Mouse (Mus musculus) liver, adult 2 months (tissue): ENCODE measurements at regions not wholly inside any gene's neighbourhood (a gene's known extent, or its start where the extent isn't known, plus 50 kb on each side); places are given as distances from the start of the nearest gene placed in this dataset.
"Not testable (repeated sequence)": the region's sequence is repeated elsewhere in the genome, so short reads cannot be mapped to it uniquely, and the experiment has no call there.

ENCODE experiments used
- DNase-seq: peaks from one replicate; pipeline ENCODE4 v3.0.0-alpha.2; 2011; ENCODE audit warnings: low read depth, low spot score; ENCODE audit errors: extremely low read depth
- H3K27ac ChIP-seq: fragments of 200-500 bp; replicated peaks from 2 replicates; pipeline ENCODE4 v1.5.1; 2012; ENCODE audit warnings: low read depth, mild to moderate bottlenecking, control low read depth, inconsistent platforms, low read length; ENCODE audit not compliant: insufficient read depth
- H3K27me3 ChIP-seq: fragments of 200-500 bp; 2 replicates; pipeline ENCODE4 v1.6.1; 2012; ENCODE audit warnings: mild to moderate bottlenecking, moderate library complexity, low read length, inconsistent platforms; ENCODE audit not compliant: control insufficient read depth, insufficient read depth
- H3K36me3 ChIP-seq: fragments of 200-500 bp; 2 replicates; pipeline ENCODE4 v1.6.1; 2012; ENCODE audit warnings: low read length, inconsistent platforms; ENCODE audit not compliant: control insufficient read depth, insufficient read depth
- H3K4me1 ChIP-seq: fragments of 200-500 bp; 2 replicates; pipeline ENCODE4 v1.6.1; 2011; ENCODE audit warnings: low read length; ENCODE audit not compliant: control insufficient read depth, insufficient read depth
- H3K4me3 ChIP-seq: fragments of 200-500 bp; 2 replicates; pipeline ENCODE4 v1.5.1; 2011; ENCODE audit warnings: low read depth, mild to moderate bottlenecking, control low read depth, low read length, moderate library complexity; ENCODE audit not compliant: insufficient read depth
- H3K79me2 ChIP-seq: fragments of 200-500 bp; 2 replicates; pipeline ENCODE4 v1.6.1; 2012; ENCODE audit warnings: inconsistent platforms, mild to moderate bottlenecking, low read length, moderate library complexity; ENCODE audit not compliant: control insufficient read depth, insufficient read depth
- H3K9ac ChIP-seq: fragments of 200-500 bp; 2 replicates; pipeline ENCODE4 v1.6.1; 2012; ENCODE audit warnings: low read depth, mild to moderate bottlenecking, control low read depth, inconsistent platforms, low read length
- CTCF ChIP-seq: fragments of 200-500 bp; IDR thresholded peaks from 2 replicates; pipeline ENCODE4 v1.5.1; 2011; ENCODE audit warnings: low read depth, low read length, control low read depth
- POLR2A ChIP-seq: fragments of 200-500 bp; IDR thresholded peaks from 2 replicates; pipeline ENCODE4 v1.6.1; 2011; ENCODE audit warnings: low read length, control low read depth; ENCODE audit not compliant: insufficient read depth; ENCODE audit errors: extremely low read depth
- WGBS: fragments of 180-500 bp; shearing (Covaris S2); methylation state at CpG from one replicate; pipeline ENCODE4 v1.1.7; 2018; 5-methylcytosine and 5-hydroxymethylcytosine counted together

DNA sequence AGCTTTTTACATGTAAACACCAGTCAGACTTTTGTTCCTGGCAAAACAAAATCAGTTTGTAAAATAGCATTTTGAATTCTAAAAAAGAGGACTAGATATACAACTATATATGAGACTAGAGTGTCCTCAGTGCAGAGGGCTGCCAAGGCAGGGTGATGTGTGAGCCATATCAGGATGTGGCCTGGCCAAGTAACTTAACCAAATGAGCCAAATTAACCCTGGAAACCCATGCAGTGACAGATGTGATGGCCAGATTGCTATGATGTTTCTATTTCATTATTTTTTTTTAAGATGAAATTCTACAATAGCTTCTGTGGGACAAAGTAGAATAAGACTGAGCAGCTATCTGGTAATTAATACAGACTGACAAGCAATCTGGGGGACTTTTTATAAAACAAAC is 181.8 kb downstream of the Nova1 start:
- no peaks in the 10 kb centered on the region for H3K36me3 ChIP-seq
- H3K79me2 ChIP-seq: no peaks in the 10 kb centered on the region
- H3K27ac ChIP-seq: no peak overlapping the region
- TF ChIP-seq POLR2A: no peak
- TF ChIP-seq CTCF: no peak
- H3K27me3 ChIP-seq: no peaks in the 10 kb centered on the region
- no peak overlapping the region for H3K9ac ChIP-seq
- no peak overlapping the region for H3K4me3 ChIP-seq
- no peaks in the 10 kb centered on the region for H3K4me1 ChIP-seq
- DNase-seq: no peak

DNA sequence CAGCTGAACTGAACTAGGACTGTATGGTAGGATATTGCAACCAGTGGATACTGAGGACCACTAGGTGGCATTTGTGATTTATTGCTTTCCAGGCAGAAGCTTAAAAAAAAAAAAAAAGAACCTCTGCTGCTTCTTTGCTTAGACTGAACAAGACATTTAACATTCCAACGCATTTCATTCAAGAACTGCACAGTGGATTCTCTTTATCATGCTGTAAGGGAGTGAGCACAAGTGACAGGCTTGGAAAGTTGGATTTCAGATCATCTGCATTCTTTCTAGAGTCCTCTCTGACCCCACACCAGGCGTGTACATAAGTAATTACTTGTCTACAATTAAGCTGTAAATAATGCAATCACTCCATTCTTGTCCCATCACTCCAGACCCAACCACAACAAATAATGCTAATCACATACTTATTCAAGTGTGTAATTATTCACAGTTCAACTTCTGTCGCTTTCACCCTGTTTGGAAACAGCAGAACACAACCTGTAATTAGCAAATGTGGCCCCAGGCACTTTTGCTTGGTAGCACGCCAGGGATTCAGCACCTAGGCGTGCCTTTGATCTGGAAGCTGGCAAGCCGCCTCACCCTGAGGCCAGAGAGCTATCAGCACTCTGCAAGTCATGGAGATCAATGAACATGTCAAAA is 183.5 kb downstream of the Nova1 start:
- Histone ChIP-seq H3K27me3 (no peaks in the 10 kb centered on the region), H3K9ac (no peak overlapping the region), H3K27ac (no peak overlapping the region), H3K4me1 (no peaks in the 10 kb centered on the region), H3K4me3 (no peak overlapping the region), H3K36me3 (no peaks in the 10 kb centered on the region), H3K79me2 (no peaks in the 10 kb centered on the region)
- 22% methylated on average over 6 of the region's 6 CpGs for WGBS
- DNase-seq: peak; percentile 58
- TF ChIP-seq CTCF (no peak), POLR2A (no peak)

DNA sequence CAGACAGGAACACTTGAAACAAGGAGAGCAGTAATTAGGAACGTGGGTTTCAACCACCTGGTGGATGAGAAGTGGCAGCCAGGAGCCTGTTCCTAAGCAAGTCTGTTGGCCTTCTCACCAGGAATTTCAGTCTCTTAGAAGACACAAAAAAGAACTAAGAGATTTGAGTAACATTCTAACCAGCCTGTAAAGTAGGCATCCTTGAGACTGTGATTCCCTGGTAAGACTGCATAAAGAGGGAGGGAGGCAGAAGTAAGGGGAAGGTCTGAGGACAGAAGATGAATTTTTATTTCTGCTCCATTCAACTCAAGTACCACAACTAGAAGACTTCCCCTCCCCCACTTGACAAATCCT is 184.0 kb downstream of the Nova1 start:
- Histone ChIP-seq H3K9ac (no peak overlapping the region), H3K27me3 (no peaks in the 10 kb centered on the region), H3K79me2 (no peaks in the 10 kb centered on the region), H3K36me3 (no peaks in the 10 kb centered on the region), H3K27ac (no peak overlapping the region), H3K4me1 (no peaks in the 10 kb centered on the region), H3K4me3 (no peak overlapping the region)
- TF ChIP-seq POLR2A: no peak
- no peak for TF ChIP-seq CTCF
- 23% methylated on average over 1 of the region's 1 CpGs for WGBS
- DNase-seq: no peak

DNA sequence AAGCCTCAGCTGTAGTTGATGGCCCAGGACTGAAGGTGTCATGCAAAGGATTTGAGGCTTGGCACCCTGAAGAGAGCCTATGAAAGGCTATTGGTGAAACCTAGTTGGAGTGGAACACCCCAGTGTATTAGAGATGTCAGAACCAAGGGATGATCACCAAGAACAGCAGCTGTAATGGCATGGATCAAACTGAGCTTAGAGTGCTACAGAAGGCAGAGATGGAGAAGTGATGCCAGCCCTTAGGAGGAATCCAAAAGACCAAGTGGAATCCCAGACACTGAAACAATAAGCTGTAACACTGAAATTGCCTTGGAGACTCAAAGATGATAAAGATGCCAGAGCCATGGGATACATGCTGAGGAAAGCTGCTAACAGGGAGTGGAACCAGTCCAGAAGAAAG is 186.3 kb downstream of the Nova1 start:
- not testable (repeated sequence) for H3K9ac ChIP-seq, DNase-seq, H3K4me3 ChIP-seq, H3K36me3 ChIP-seq, H3K27me3 ChIP-seq, H3K79me2 ChIP-seq, H3K4me1 ChIP-seq, H3K27ac ChIP-seq

DNA sequence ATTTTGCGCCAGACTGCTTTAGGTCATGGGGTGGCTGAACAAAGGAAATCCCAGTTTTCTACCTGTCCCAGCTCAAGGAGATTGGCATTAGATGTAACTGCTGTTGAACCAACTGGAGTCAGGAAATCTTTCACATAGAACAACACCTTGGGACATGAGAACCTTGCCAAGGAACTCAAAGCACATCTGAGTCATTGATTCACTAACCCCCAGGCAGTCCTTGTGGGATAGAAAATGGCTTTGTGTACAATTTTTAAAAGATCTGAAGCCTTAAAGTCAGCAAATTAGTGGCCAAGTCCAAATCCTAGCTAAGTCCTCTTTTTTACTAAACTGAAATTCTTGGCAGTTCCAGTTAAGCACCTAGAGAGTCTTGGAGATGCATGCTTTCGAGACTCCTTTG is 191.4 kb downstream of the Nova1 start:
- H3K36me3 ChIP-seq: no peaks in the 10 kb centered on the region
- no peak overlapping the region for H3K27ac ChIP-seq
- no peaks in the 10 kb centered on the region for H3K4me1 ChIP-seq
- TF ChIP-seq POLR2A: no peak
- TF ChIP-seq CTCF: no peak
- no peak overlapping the region for H3K4me3 ChIP-seq
- no peaks in the 10 kb centered on the region for H3K27me3 ChIP-seq
- no peaks in the 10 kb centered on the region for H3K79me2 ChIP-seq
- DNase-seq: no peak
- no peak overlapping the region for H3K9ac ChIP-seq
- 84% methylated on average over 2 of the region's 2 CpGs for WGBS

DNA sequence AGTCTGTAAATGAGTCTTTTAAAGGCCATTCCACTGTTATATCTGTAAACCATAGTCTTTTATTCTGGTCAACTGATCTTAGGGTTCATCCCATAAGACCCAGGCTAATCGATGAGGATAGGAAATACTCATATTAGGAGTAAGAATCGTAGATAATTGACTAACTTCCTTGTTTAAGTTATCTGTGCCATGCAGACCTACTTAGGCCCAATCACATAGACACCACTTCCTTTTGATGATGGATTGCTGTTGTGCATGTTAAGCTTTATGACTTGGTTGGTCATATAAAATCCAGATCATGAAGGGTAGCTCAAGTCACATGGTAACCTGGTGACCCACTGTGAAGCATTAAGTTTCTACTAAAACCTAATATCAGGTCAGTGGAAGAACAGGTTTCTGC is 207.3 kb downstream of the Nova1 start:
- TF ChIP-seq CTCF (no peak), POLR2A (no peak)
- no peak overlapping the region for H3K9ac ChIP-seq
- DNase-seq: no peak

More for the DNA sequence above, 207.3 kb downstream of the Nova1 start:
- no peak overlapping the region for H3K4me3 ChIP-seq
- H3K36me3 ChIP-seq: no peaks in the 10 kb centered on the region
- H3K27ac ChIP-seq: no peak overlapping the region
- H3K79me2 ChIP-seq: no peaks in the 10 kb centered on the region
- H3K27me3 ChIP-seq: no peaks in the 10 kb centered on the region
- H3K4me1 ChIP-seq: no peaks in the 10 kb centered on the region
- WGBS: 64% methylated on average over 2 of the region's 2 CpGs
